8 mouse cellular contexts compared by ENCODE assay signal in the genomic region with DNA sequence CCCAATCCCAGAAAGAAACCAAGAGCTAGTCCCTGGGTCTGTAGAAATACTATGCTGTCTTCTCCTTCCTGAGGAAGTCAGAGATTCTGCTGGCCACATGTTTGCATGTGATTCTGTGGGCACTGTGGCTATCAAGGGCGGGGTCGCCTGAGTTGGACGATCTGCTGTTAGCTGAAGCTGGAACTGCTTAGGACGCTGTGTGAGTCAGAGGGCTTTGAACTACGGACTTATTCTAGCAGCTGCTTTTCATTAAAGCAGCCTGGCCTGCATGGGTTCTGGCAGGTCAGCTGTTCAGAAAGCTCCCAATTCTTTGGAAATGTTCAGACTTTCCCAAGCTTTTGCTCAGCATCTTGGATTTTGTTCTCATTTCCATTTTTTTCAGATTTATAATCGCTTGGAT. TPM values are rescaled to one million over a fixed set of nuclear protein-coding genes. Genes with fewer than 3 reads are reported as not detected.
DNase-seq lines count a peak whose midpoint lies in the region; ATAC-seq and TF ChIP-seq lines count a peak whose summit lies in the region.

No protein-coding gene starts in this region.

- no peak for TF ChIP-seq POLR2A in kidney, adult 2 months (IDR thresholded peaks at IDR 0.05; ENCODE audit: low read depth, low read length)

- no peaks in the 10 kb centered on the region for H3K4me1 ChIP-seq in kidney, adult 2 months (ENCODE audit: control insufficient read depth, insufficient read depth, low read length)
- H3K4me1 ChIP-seq in kidney, embryonic 15.5 days = no peaks in the 10 kb centered on the region
- H3K4me1 ChIP-seq in intestine, embryonic 15.5 days (replicated peaks) = peaks cover 4% of the 10 kb centered on the region; the same call in 1 of the 2 replicates

- H3K4me2 ChIP-seq in kidney, embryonic 15.5 days = no peak overlapping the region
- no peak overlapping the region for H3K4me2 ChIP-seq in intestine, embryonic 15.5 days (replicated peaks)

- H3K27ac ChIP-seq in kidney, adult 2 months (ENCODE audit: insufficient read depth, low read depth, low read length) = no peak overlapping the region
- H3K27ac ChIP-seq in kidney, embryonic 15.5 days = no peak overlapping the region
- H3K27ac ChIP-seq in intestine, embryonic 15.5 days = no peak overlapping the region

- 60% methylated on average over 6 of the region's 6 CpGs for WGBS in kidney, adult 2 months
- 66% methylated on average over 6 of the region's 6 CpGs for WGBS in kidney, embryonic 15.5 days
- WGBS in intestine, embryonic 15.5 days = 47% methylated on average over 6 of the region's 6 CpGs

- peak; percentile 17 for DNase-seq in kidney, adult 2 months
- DNase-seq in fibroblast of lung, adult 2 months (ENCODE audit: low read depth) = peak; percentile 98
- DNase-seq in monocyte, adult 2 months (ENCODE audit: low read depth in 1 of 2, low spot score in 2 of 2) = peak; percentile 4 to 44
- DNase-seq in cerebellum, postnatal 10 days = no peak
- no peak for DNase-seq in layer of hippocampus, adult 9-11 months

- no peaks in the 10 kb centered on the region for H3K9me3 ChIP-seq in kidney, embryonic 15.5 days (replicated peaks)
- H3K9me3 ChIP-seq in intestine, embryonic 15.5 days = no peaks in the 10 kb centered on the region

- TF ChIP-seq CTCF in kidney, adult 2 months (conservative IDR thresholded peaks at IDR 0.05; ENCODE audit: insufficient read depth, insufficient read length, low read depth, low read length) = no peak

- no peaks in the 10 kb centered on the region for H3K27me3 ChIP-seq in kidney, adult 2 months (replicated peaks; ENCODE audit: control insufficient read depth, insufficient read depth, low read length)
- no peaks in the 10 kb centered on the region for H3K27me3 ChIP-seq in kidney, embryonic 15.5 days
- H3K27me3 ChIP-seq in intestine, embryonic 15.5 days (replicated peaks) = no peaks in the 10 kb centered on the region

- H3K36me3 ChIP-seq in kidney, adult 2 months (ENCODE audit: control insufficient read depth, insufficient read depth, low read length) = no peaks in the 10 kb centered on the region
- H3K36me3 ChIP-seq in kidney, embryonic 15.5 days = no peaks in the 10 kb centered on the region
- H3K36me3 ChIP-seq in intestine, embryonic 15.5 days = no peaks in the 10 kb centered on the region

- no peak overlapping the region for H3K9ac ChIP-seq in kidney, embryonic 15.5 days
- no peak overlapping the region for H3K9ac ChIP-seq in intestine, embryonic 15.5 days

- no peak for ATAC-seq in kidney, embryonic 15.5 days (replicated peaks; ENCODE audit: low FRiP score)
- ATAC-seq in intestine, embryonic 15.5 days = peak; percentile 71
- no peak for ATAC-seq in inflammation-experienced regulatory T-cells, adult 6 months

- H3K4me3 ChIP-seq in kidney, adult 2 months (ENCODE audit: insufficient read depth, low read depth, low read length) = no peak overlapping the region
- no peak overlapping the region for H3K4me3 ChIP-seq in kidney, embryonic 15.5 days (replicated peaks)
- no peak overlapping the region for H3K4me3 ChIP-seq in intestine, embryonic 15.5 days (replicated peaks)

RNA-seq across cellular contexts. Expression of a gene that starts 51.9 kb away (rescaled TPM):
- 2.1 and 2.4 TPM in 2 replicates for polyA plus RNA-seq in kidney, adult 2 months (2012; rRNA removed)
- 13.4 and 14.7 TPM in 2 replicates for polyA plus RNA-seq in kidney, embryonic 15.5 days (2015; fragmentation: Nextera tagmentation; extraction: Ambion mirVana)
- 13.0 and 14.4 TPM in 2 replicates for polyA plus RNA-seq in intestine, embryonic 15.5 days (2015; fragmentation: Nextera tagmentation; extraction: Ambion mirVana)
- under 1 TPM in 1 of 3 experiments, not detected in 2; 0.26 TPM for polyA plus RNA-seq in inflammation-experienced regulatory T-cells, adult 6 months (2017; shearing (Covaris generic))

Comparison
In these comparisons a context has a peak if more than half of its experiments do, and no peak if none do; other contexts are left out.
1. DNase-seq: peak in kidney, adult 2 months (single experiment), fibroblast of lung, adult 2 months (single experiment) and monocyte, adult 2 months (2 of 2); none in cerebellum, postnatal 10 days (0 of 2) and layer of hippocampus, adult 9-11 months (single experiment).